Mouse (Mus musculus): Measurements from ENCODE around the gene Gse1. TPM values are rescaled to one million over a fixed set of nuclear protein-coding genes. Genes with fewer than 3 reads are reported as not detected.

Gse1 gene
- polyA plus RNA-seq, 1 experiment from 2014 or later, result 9.6 TPM

DNA sequence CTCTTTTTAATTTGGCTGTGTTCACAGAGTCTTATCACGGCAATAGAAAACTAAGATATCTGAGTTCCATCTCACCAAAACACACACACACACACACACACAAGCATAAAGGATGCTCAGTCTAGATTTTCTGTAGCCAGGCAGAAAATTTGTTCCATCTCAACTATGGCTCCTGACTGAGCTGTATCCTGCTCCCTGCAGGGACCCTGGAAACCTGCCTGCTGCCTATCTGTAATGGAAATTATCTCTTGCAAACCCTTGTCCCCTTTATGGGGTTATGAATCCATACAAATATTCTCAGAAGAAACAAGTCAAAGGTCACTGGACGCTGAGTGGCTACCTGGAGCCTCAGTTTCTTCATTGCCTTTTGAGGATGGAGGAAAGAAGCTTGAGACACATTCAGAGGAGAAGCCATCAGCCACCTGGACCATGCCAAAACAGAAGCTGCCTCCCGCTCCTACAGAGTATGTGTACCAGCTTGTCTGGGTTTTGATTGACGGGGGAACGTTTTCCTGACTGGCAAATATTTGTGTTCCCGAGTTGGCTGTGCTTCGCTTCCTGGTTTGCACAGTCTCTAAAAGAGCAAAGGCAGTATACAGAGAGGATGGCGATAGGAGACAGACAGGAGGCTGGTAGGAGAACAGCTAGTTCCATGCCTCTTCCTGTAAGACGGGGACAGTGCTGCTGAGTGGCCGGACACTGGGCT lies 363.5 kb downstream of the Gse1 start:
- H3K27ac ChIP-seq, result no peak overlapping the region
- H3K9ac ChIP-seq, result no peak overlapping the region
- H3K36me3 ChIP-seq, result no peaks in the 10 kb centered on the region
- H3K4me2 ChIP-seq, result no peak overlapping the region
- no peak for ATAC-seq (ENCODE audit: borderline replicate concordance, extremely low read depth, low FRiP score, low TSS enrichment)
- no peaks in the 10 kb centered on the region for H3K27me3 ChIP-seq
- no peaks in the 10 kb centered on the region for H3K9me3 ChIP-seq
- WGBS, result 38% methylated on average over 10 of the region's 10 CpGs
- peaks cover 32% of the 10 kb centered on the region for H3K4me1 ChIP-seq
- no peak overlapping the region for H3K4me3 ChIP-seq

DNA sequence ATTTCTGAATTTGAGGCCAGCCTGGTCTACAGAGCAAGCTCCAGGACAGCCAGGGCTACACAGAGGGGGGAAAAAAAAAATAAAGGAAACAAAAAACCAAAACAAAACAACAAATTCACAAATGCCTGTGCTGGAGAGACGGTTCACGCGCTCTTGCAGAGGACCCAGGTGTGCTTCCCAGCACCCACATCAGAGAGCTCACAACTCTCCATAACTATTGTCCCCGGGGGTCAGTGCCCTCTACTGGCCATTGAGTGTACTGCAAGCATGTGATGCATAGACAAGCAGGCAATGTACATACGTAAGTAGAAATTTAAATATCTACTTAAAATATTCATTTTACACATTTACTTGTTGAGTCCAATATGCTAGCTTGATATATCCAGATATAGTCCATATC lies 366.3 kb downstream of the Gse1 start:
- H3K4me1 ChIP-seq, result peaks cover 22% of the 10 kb centered on the region
- no peak for ATAC-seq (ENCODE audit: borderline replicate concordance, extremely low read depth, low FRiP score, low TSS enrichment)
- no peak overlapping the region for H3K9ac ChIP-seq
- WGBS, result 80% methylated on average over 5 of the region's 5 CpGs
- no peak overlapping the region for H3K4me2 ChIP-seq
- no peak overlapping the region for H3K27ac ChIP-seq
- H3K27me3 ChIP-seq, result no peaks in the 10 kb centered on the region
- no peak overlapping the region for H3K4me3 ChIP-seq
- no peaks in the 10 kb centered on the region for H3K36me3 ChIP-seq
- no peaks in the 10 kb centered on the region for H3K9me3 ChIP-seq

DNA sequence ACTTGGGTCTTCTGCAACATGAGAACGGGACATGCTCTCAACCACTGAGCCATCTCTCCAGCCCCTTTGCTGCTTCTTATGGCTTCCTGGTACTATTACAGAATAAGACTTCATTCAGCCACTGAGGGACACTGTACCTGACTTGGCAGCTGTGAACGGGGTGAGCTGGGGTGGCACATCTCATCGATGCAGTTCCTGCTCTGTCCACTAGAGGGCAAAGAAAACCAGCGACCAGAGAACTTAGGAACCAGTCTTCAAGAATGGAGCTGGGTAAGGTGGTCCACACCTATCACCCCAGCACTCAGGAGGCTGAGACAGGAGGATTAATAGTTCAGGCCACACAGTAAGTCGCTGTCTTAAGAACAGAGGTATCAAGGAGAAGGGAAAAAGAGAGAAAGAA lies 367.7 kb downstream of the Gse1 start:
- Histone ChIP-seq H3K27me3 (no peaks in the 10 kb centered on the region), H3K36me3 (no peaks in the 10 kb centered on the region), H3K4me3 (no peak overlapping the region), H3K9me3 (no peaks in the 10 kb centered on the region), H3K4me1 (peaks cover 16% of the 10 kb centered on the region), H3K9ac (no peak overlapping the region), H3K4me2 (no peak overlapping the region), H3K27ac (no peak overlapping the region)
- WGBS, result 10% methylated on average over 5 of the region's 5 CpGs
- no peak for ATAC-seq (ENCODE audit: borderline replicate concordance, extremely low read depth, low FRiP score, low TSS enrichment)

DNA sequence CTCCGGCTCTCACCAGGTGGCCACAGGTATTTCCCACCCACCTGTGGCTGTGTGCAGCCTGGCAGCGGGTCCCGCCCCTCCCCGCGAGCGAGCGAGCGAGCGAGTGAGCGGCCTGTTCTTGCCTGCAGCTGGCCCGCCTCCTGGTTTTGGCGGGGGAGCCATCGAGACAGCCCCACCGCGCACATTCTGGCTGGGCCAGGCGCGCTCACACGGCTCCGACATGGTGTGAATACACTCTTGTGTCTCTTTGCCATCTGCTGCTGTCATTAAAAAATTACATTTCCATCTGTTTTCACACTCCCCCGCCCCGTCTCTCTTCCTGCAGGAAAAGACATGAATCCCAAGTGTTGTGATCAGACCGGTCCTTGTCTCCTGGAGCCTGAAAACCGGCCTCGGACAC lies 370.3 kb downstream of the Gse1 start:
- ATAC-seq (ENCODE audit: borderline replicate concordance, extremely low read depth, low FRiP score, low TSS enrichment), result peak; percentile 24; the same call in 1 of the 2 replicates
- no peaks in the 10 kb centered on the region for H3K36me3 ChIP-seq
- H3K4me2 ChIP-seq, result peak overlapping the region; percentile 57
- no peaks in the 10 kb centered on the region for H3K9me3 ChIP-seq
- no peak overlapping the region for H3K27ac ChIP-seq
- H3K9ac ChIP-seq, result peak overlapping the region; percentile 18; the same call in 1 of the 2 replicates
- peak overlapping the region; percentile 16; the same call in 1 of the 2 replicates for H3K4me3 ChIP-seq
- 11% methylated on average over 24 of the region's 24 CpGs for WGBS
- peaks cover 8% of the 10 kb centered on the region for H3K4me1 ChIP-seq
- H3K27me3 ChIP-seq, result no peaks in the 10 kb centered on the region

DNA sequence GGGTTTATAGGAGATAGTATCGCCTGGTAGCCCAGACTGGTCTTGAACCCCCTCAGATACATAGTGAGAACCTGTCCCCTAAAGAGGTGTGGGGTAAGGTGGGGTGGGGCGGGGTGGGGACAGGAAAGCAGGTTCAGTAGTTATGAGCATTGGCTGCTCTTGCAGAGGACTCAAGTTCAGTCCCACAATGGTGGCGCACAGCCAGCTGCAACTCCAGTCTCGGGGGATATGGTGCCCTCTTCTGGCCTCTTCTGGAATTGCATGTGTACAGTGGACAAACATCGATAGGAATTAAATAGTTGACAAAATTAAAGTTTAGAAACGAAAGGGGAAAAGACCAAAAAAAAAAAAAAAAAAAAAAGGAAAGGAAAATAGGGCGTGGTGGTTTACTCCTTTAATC lies 371.2 kb downstream of the Gse1 start:
- Histone ChIP-seq H3K4me3 (no peak overlapping the region), H3K27ac (no peak overlapping the region), H3K4me1 (peaks cover 8% of the 10 kb centered on the region), H3K36me3 (no peaks in the 10 kb centered on the region), H3K9me3 (no peaks in the 10 kb centered on the region), H3K4me2 (no peak overlapping the region), H3K9ac (no peak overlapping the region), H3K27me3 (no peaks in the 10 kb centered on the region)
- no peak for ATAC-seq (ENCODE audit: borderline replicate concordance, extremely low read depth, low FRiP score, low TSS enrichment)
- WGBS, result 48% methylated on average over 7 of the region's 7 CpGs

DNA sequence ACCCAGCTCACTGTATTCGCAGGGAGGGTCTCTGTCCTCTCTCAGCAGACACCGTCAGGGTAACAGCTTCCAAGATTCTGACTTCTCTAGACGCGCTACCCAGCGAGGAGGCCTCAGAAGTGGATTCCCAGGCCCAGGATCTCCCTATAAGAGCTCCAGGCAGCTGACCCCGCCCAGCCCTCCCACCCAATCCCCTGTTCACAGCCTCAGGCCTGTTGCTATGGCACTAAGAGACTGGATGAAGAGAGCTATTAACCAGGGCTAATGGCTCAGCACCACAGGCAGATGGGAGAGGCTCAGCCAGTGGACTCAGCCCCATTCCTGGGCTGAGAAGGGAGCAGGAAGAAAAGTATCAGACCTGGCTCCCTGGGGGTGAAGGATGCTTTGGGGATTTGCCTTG lies 374.4 kb downstream of the Gse1 start:
- no peak overlapping the region for H3K4me2 ChIP-seq
- no peak overlapping the region for H3K9ac ChIP-seq
- H3K9me3 ChIP-seq, result no peaks in the 10 kb centered on the region
- no peak overlapping the region for H3K27ac ChIP-seq
- H3K36me3 ChIP-seq, result no peaks in the 10 kb centered on the region
- ATAC-seq (ENCODE audit: borderline replicate concordance, extremely low read depth, low FRiP score, low TSS enrichment), result peak; percentile 32; the same call in 1 of the 2 replicates
- WGBS, result 28% methylated on average over 6 of the region's 6 CpGs
- peaks cover 8% of the 10 kb centered on the region for H3K4me1 ChIP-seq
- no peaks in the 10 kb centered on the region for H3K27me3 ChIP-seq
- no peak overlapping the region for H3K4me3 ChIP-seq

DNA sequence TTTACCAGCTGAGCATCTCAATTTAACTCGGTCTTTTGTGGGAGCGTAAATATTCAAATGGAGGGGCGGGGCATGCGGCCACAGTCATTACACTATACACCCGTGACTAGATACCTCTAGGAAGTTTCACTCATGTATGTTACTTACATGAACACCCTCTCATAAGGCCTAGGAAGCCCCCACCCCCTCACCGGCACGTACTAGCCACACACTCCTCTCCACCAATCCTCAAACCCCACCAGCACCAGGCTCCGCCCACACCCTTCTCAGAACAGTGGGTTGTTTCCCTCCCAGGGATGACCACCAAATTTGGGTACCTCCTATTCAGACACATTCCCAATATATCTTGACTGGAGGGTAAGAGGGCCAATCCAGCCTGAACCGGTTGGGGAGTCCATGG lies 379.2 kb downstream of the Gse1 start:
- Histone ChIP-seq H3K9ac (no peak overlapping the region), H3K4me2 (no peak overlapping the region), H3K27me3 (no peaks in the 10 kb centered on the region), H3K27ac (no peak overlapping the region), H3K9me3 (no peaks in the 10 kb centered on the region), H3K4me3 (no peak overlapping the region), H3K4me1 (no peaks in the 10 kb centered on the region), H3K36me3 (no peaks in the 10 kb centered on the region)
- no peak for ATAC-seq (ENCODE audit: borderline replicate concordance, extremely low read depth, low FRiP score, low TSS enrichment)
- 73% methylated on average over 9 of the region's 9 CpGs for WGBS

DNA sequence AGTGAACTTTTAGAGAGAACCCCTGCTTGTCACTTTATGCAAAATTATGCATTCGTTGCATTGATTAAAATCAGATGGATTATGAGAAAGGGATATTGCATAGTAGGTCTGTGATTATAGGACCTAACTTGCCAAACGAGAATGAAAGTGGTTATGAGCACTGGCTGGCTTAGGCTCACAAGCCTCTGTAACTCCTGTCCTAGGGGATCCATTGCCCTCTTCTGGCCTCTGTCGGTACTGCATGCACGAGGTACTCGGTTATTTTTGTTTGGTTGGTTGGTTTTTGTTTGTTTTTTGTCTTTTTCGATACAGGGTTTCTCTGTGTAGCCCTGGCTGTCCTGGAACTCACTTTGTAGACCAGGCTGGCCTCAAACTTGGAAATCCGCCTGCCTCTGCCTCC lies 379.6 kb downstream of the Gse1 start:
- Histone ChIP-seq H3K4me3 (no peak overlapping the region), H3K4me2 (no peak overlapping the region), H3K36me3 (no peaks in the 10 kb centered on the region), H3K9me3 (no peaks in the 10 kb centered on the region), H3K9ac (no peak overlapping the region), H3K27me3 (no peaks in the 10 kb centered on the region), H3K27ac (no peak overlapping the region), H3K4me1 (no peaks in the 10 kb centered on the region)
- 14% methylated on average over 7 of the region's 7 CpGs for WGBS
- ATAC-seq (ENCODE audit: borderline replicate concordance, extremely low read depth, low FRiP score, low TSS enrichment), result no peak

DNA sequence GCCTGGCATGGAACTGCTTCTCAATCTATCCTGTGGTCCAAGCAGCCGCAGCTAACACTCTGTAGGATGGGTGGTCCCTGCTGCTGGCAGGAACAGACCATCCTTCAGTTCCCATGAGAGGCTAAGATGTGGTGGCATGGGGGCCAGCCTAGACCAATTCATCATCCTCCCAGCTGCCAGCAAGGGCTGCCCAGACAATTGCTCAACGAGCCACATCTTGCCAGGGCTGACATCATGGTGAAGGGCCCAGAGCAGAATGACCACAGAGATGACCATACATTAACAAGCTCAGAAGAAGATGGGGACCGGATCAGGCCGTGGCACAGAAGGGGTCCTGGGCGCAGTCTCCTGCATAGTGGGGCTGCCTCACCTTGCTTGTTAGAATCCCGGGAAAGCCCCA lies 382.6 kb downstream of the Gse1 start:
- Histone ChIP-seq H3K4me2 (no peak overlapping the region), H3K36me3 (no peaks in the 10 kb centered on the region), H3K27ac (no peak overlapping the region), H3K4me3 (no peak overlapping the region), H3K27me3 (no peaks in the 10 kb centered on the region), H3K9me3 (no peaks in the 10 kb centered on the region), H3K9ac (no peak overlapping the region), H3K4me1 (no peaks in the 10 kb centered on the region)
- 77% methylated on average over 6 of the region's 6 CpGs for WGBS
- ATAC-seq (ENCODE audit: borderline replicate concordance, extremely low read depth, low FRiP score, low TSS enrichment), result no peak

DNA sequence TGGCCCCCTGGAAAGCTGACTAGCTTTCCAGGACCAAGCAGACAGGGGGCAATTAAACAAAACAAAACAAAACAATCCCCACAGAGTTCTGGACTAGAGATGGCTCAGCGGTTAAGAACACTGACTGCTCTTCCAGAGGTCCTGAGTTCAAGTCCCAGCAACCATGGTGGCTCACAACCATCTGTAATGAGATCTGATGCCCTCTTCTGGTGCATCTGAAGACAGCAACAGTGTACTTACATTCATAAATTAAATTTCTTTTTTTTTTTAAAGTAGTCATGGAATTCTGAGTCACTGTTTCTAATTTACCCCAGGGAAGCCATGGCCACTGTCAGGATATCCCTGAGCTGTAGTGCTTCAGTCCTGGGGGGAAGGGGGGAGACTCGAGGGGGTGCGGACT lies 386.2 kb downstream of the Gse1 start:
- Histone ChIP-seq H3K27me3 (no peaks in the 10 kb centered on the region), H3K4me3 (no peak overlapping the region), H3K9ac (no peak overlapping the region), H3K9me3 (no peaks in the 10 kb centered on the region), H3K4me1 (peaks cover 2% of the 10 kb centered on the region; the same call in 1 of the 2 replicates), H3K36me3 (no peaks in the 10 kb centered on the region), H3K4me2 (no peak overlapping the region), H3K27ac (no peak overlapping the region)
- 76% methylated on average over 3 of the region's 3 CpGs for WGBS
- no peak for ATAC-seq (ENCODE audit: borderline replicate concordance, extremely low read depth, low FRiP score, low TSS enrichment)

DNA sequence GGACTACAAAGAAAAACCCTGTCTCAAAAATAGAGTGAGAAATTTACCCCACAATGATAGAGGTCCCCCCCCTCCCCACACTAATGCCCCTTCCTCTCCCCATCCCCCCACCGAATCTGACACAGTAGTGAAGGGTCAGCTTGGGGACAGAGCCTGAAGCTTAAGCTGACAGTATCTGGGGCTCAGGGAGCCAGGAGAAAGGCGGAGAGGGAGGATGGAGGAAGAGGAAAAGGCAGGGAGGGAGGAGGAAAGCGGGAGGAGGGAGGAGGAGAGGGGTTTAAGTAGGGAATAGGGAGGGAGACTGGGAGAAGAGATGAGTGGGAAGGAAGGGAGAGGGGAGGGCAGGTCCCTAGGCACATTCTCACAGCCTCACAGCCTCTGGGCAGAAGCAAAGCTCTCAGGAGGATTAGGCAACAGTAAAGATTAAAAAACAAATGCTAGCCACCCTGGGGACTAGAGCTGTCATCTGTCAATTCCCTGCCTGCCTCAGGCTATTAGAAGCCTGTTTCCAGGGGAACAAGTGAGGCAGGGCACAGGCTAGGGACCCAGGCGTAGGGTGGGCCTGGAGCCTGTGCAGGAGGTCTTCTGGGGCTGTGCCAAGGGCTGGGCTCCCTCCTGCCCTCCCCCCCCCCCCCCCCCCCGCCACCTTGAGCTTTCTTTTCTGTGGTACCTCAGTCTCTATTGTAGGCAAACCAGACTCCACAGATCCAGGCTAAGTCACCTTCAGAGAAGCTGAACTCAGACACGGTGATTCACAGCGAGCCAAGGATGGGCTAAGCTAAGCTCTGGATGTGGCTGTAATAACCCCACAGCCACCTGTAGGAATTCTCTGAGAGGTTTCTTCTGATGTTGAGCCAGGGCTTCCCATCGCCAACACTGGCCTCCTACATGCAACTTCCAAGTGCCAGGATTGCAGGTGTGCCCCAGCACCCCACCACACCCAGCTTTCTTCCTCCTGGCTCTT lies 388.7 kb downstream of the Gse1 start:
- 49% methylated on average over 7 of the region's 8 CpGs for WGBS
- H3K4me3 ChIP-seq, result no peak overlapping the region
- no peak overlapping the region for H3K9ac ChIP-seq
- H3K36me3 ChIP-seq, result no peaks in the 10 kb centered on the region
- H3K4me2 ChIP-seq, result no peak overlapping the region
- no peaks in the 10 kb centered on the region for H3K9me3 ChIP-seq
- H3K27me3 ChIP-seq, result no peaks in the 10 kb centered on the region
- no peak overlapping the region for H3K27ac ChIP-seq
- no peak for ATAC-seq (ENCODE audit: borderline replicate concordance, extremely low read depth, low FRiP score, low TSS enrichment)
- H3K4me1 ChIP-seq, result peaks cover 14% of the 10 kb centered on the region; the same call in 1 of the 2 replicates

DNA sequence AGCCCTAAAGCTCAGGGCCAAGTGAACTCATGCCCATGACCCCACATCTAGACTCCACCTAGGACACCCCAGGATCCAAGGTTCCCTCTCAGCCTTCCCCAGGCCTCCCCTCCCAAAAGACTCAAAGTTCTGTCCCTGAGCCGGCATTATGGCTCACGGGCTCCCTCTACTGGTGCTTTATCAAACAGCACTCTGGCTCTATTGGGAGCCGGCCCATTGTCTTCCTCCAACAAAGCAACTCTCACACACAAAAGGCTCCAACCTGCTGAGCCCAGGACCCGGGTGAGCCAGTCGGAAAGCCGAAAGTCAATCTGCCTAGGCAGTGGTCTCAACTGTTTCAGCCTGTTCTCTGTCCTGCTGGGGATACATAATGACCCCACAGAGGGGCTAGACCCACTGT lies 389.9 kb downstream of the Gse1 start:
- peak; percentile 20; the same call in 1 of the 2 replicates for ATAC-seq (ENCODE audit: borderline replicate concordance, extremely low read depth, low FRiP score, low TSS enrichment)
- 3% methylated on average over 6 of the region's 6 CpGs for WGBS
- Histone ChIP-seq H3K9me3 (no peaks in the 10 kb centered on the region), H3K36me3 (no peaks in the 10 kb centered on the region), H3K4me3 (no peak overlapping the region), H3K27ac (no peak overlapping the region), H3K4me2 (no peak overlapping the region), H3K4me1 (peaks cover 15% of the 10 kb centered on the region; the same call in 1 of the 2 replicates), H3K27me3 (no peaks in the 10 kb centered on the region), H3K9ac (no peak overlapping the region)

Data from lung, embryonic 15.5 days (tissue).